Mouse (Mus musculus) liver, embryonic 16.5 days (tissue): ENCODE measurements at regions not wholly inside any gene's neighbourhood (a gene's known extent, or its start where the extent isn't known, plus 50 kb on each side); places are given as distances from the start of the nearest gene placed in this dataset.

Experiments used
- ATAC-seq: fragments of 200-750 bp; cut with Nextera tagmentation; 2 replicates; pipeline ENCODE4 v1.8.0; 2017; ENCODE audit warnings: low read depth, mild to moderate bottlenecking, moderate number of reproducible peaks, moderate library complexity
- H3K27ac ChIP-seq: fragments of 300-500 bp; sonication (generic); 2 replicates; pipeline ENCODE4 v1.5.1; 2014; ENCODE audit warnings: mild to moderate bottlenecking, low read length
- H3K27me3 ChIP-seq: fragments of 300-500 bp; sonication (generic); 2 replicates; pipeline ENCODE4 v1.6.1; 2014; ENCODE audit warnings: low read depth, low read length, mixed read lengths; ENCODE audit not compliant: control insufficient read depth, insufficient read depth
- H3K36me3 ChIP-seq: fragments of 300-500 bp; sonication (generic); 2 replicates; pipeline ENCODE4 v1.6.1; 2014; ENCODE audit warnings: mild to moderate bottlenecking; ENCODE audit not compliant: control insufficient read depth, insufficient read depth
- H3K4me1 ChIP-seq: fragments of 300-500 bp; sonication (generic); 2 replicates; pipeline ENCODE4 v1.6.1; 2014; ENCODE audit warnings: low read depth, low read length, mixed read lengths; ENCODE audit not compliant: control insufficient read depth
- H3K4me2 ChIP-seq: fragments of 300-500 bp; sonication (generic); 2 replicates; pipeline ENCODE4 v1.6.1; 2014; ENCODE audit warnings: low read depth, low read length, mixed read lengths
- H3K4me3 ChIP-seq: fragments of 300-500 bp; sonication (generic); 2 replicates; pipeline ENCODE4 v1.5.1; 2014; ENCODE audit warnings: low read depth, mild to moderate bottlenecking, low read length
- H3K9ac ChIP-seq: fragments of 300-500 bp; sonication (generic); 2 replicates; pipeline ENCODE4 v1.6.1; 2014; ENCODE audit warnings: low read depth, low read length
- H3K9me3 ChIP-seq: fragments of 300-500 bp; sonication (generic); replicated peaks from 2 replicates; pipeline ENCODE4 v1.6.1; 2016; ENCODE audit warnings: low read length; ENCODE audit not compliant: control insufficient read depth
- WGBS: fragments of 180-500 bp; shearing (Covaris S2); extraction: QIAGEN DNeasy Blood & Tissue Kit; methylation state at CpG from one replicate; pipeline ENCODE4 v1.1.7; 2014; ENCODE audit not compliant: insufficient replicate concordance; 5-methylcytosine and 5-hydroxymethylcytosine counted together

DNA sequence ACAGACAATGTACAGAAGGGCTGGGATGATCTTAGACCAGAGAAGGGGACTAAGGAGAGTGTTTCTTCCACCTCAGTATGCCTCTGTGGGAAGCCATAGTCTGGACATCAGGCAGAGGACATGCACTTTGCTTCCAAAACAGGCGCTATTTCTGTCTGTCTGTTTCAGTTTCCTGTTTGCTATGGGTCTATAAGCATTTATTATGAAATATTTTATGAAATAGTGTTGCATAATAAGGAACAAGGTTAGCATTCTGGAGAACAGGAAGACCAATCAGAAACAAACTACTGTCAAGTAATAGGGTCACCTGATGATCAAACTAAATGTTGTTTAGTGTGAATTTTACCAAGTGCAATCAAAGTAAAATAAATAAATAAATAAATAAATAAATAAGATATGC is 160.4 kb upstream of the Gm10192 start:
- Histone ChIP-seq H3K4me3 (no peak overlapping the region), H3K4me1 (no peaks in the 10 kb centered on the region), H3K27ac (no peak overlapping the region), H3K36me3 (no peaks in the 10 kb centered on the region), H3K4me2 (no peak overlapping the region), H3K9me3 (no peaks in the 10 kb centered on the region), H3K9ac (no peak overlapping the region), H3K27me3 (no peaks in the 10 kb centered on the region)
- WGBS, result 50% methylated on average over 1 of the region's 1 CpGs
- ATAC-seq, result no peak
